Mouse (Mus musculus): Measurements from ENCODE around the gene Sh3pxd2a.

- TF ChIP-seq CTCF (IDR thresholded peaks at IDR 0.05; ENCODE audit: borderline replicate concordance, insufficient read depth, low read length) (no peak), POLR2A (IDR thresholded peaks at IDR 0.05; ENCODE audit: low read depth, low read length) (0 out of 2 replicates have a peak, but pooled peaks have one; percentile 7)
Measured at GRCm38 (mm10) chr19:47485997-47486566, 21.9 kb upstream of the Sh3pxd2a start.
